Mouse (Mus musculus): Measurements from ENCODE around the gene Plb1.

- TF ChIP-seq GATA1 (IDR thresholded peaks at IDR 0.05; ENCODE audit: borderline replicate concordance, low read length) (no peak), FLI1 (IDR thresholded peaks at IDR 0.05; ENCODE audit: low read length) (no peak)
Measured at GRCm38 (mm10) chr5:32192016-32192845, 40.3 kb upstream of the Plb1 start.

All from megakaryocyte, embryonic 14.5 days (primary cell).